In the genomic region with DNA sequence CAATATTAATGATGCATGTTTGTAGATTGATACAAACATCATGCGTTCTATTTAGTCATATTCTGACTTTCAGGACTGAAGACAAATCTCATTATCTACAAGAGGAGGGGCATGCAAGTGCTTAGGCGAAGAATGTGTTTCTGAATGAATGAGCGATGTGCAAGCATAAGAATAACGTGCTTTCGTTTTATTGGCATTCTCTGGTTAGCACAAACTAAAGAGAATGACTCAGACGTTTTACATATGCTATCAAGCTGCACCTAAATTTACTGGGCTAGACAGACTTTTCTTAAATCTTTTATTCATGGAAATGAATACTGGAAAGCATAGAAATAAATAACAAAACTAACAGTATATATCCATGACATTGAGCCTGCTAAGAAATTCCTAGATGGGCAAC, we compare ENCODE assay signal across 18 mouse cellular contexts.
"Had no signal": no experiment of that assay in that cellular context is flagged by ENCODE, and none has a peak within 500 bp of the region (broad histone marks: within the 10 kb centered on the region; RNA-seq: fewer than 3 reads in every experiment).

No protein-coding gene starts in this region.

- H3K4me3 ChIP-seq: liver, embryonic 15.5 days; lung, embryonic 15.5 days; megakaryocyte, embryonic 14.5 days; midbrain, embryonic 12.5 days; neural tube, embryonic 12.5 days; stomach, embryonic 15.5 days had no signal

- H3K27me3 ChIP-seq: liver, embryonic 15.5 days; lung, embryonic 15.5 days; megakaryocyte, embryonic 14.5 days; midbrain, embryonic 12.5 days; neural tube, embryonic 12.5 days; stomach, embryonic 15.5 days had no signal

- H3K27ac ChIP-seq: liver, embryonic 15.5 days; lung, embryonic 15.5 days; macrophage; midbrain, embryonic 12.5 days; neural tube, embryonic 12.5 days; stomach, embryonic 15.5 days; stomach, postnatal 0 days had no signal

- H3K9me3 ChIP-seq: liver, embryonic 15.5 days; lung, embryonic 15.5 days; megakaryocyte, embryonic 14.5 days; midbrain, embryonic 12.5 days; neural tube, embryonic 12.5 days; stomach, embryonic 15.5 days had no signal

- DNase-seq: liver, postnatal 0 days; lung, adult 2 months; lung, postnatal 14 days; lung, postnatal 36 days; midbrain, embryonic 14.5 days; right cerebral cortex, postnatal 14 days; thymus, adult 2 months; thymus, postnatal 25 days; thymus, postnatal 4 days had no signal

- H3K36me3 ChIP-seq: liver, embryonic 15.5 days; lung, embryonic 15.5 days; midbrain, embryonic 12.5 days; neural tube, embryonic 12.5 days; stomach, embryonic 15.5 days had no signal

- ATAC-seq: liver, postnatal 0 days; lung, postnatal 0 days had no signal

- H3K9ac ChIP-seq: liver, embryonic 15.5 days; liver, postnatal 0 days; lung, embryonic 15.5 days; midbrain, embryonic 12.5 days; neural tube, embryonic 12.5 days; stomach, embryonic 15.5 days had no signal

- H3K4me2 ChIP-seq: liver, embryonic 15.5 days; lung, embryonic 15.5 days; midbrain, embryonic 12.5 days; neural tube, embryonic 12.5 days; stomach, embryonic 15.5 days had no signal

- H3K4me1 ChIP-seq: liver, embryonic 15.5 days; lung, embryonic 15.5 days; megakaryocyte, embryonic 14.5 days; midbrain, embryonic 12.5 days; neural tube, embryonic 12.5 days; stomach, embryonic 15.5 days had no signal
